Mouse (Mus musculus) central nervous system, embryonic 11.5 days (tissue): ENCODE data around the gene Cyp26c1. TPM values are rescaled to one million over a fixed set of nuclear protein-coding genes. Genes with fewer than 3 reads are reported as not detected.

ENCODE experiments used
- polyA plus RNA-seq: library from polyadenylated mRNA; depleted of rRNA; stranded (reverse); fragments of >200 nt; gene quantifications from 2 replicates; pipeline ENCODE4 v1.2.3, GENCODE M21; 2012; rRNA removed

The Cyp26c1 gene
- 0.02 and 1.2 TPM in 2 replicates for polyA plus RNA-seq

DNA sequence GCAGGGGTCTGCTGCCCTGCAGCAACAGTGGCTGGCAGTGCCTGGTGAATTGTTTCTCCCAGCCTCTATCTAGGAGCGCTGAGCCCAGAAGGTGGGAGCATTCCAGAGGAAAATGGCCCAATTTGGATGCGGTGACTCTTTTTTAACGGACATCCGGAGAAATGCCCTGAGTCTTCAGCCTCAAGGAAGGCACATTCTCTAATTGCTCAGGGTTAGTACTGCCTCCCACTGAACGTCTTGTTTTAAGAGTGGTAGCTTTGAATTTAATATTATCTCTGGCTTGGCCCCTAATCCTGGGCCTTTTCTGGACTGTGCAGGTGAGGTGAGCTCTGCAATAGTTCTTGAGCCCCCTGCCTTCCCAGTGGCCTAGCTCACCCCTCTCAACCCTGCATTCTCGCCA is at the start of gene Cyp26c1:
Gene Cyp26c1 (plus strand): TSS at position 301 of the 400 bp plus-strand sequence.

DNA sequence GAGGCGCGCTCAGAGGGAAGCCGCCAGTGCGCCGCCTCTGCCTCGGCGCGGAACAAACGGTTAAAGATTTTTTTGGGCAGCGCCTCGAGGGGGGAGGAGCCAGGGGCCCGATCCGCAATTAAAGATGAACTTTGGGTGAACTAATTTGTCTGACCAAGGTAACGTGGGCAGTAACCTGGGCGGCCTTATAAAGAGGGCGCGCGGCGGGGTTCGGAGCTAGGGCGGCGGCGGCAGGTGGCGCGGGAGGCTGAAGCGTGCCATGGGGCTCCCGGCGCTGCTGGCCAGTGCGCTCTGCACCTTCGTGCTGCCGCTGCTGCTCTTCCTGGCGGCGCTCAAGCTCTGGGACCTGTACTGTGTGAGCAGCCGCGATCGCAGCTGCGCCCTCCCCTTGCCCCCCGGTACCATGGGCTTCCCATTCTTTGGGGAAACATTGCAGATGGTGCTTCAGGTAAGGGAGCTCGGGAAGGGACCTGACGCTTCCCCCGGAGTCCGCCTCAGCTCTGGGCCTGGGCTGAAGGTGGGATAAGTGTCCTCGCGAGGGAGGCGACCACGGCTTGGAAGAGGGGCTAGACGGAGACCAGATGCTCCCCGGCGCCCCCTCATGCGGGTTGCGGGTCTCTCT is 12.4 kb downstream of the Cyp26c1 start, which contains the start of gene Cyp26a1:
Gene Cyp26a1 (plus strand): TSS at position 148 of the 622 bp plus-strand sequence.

Other genes starting within 250 kb of the Cyp26c1 start
- gene Exoc6, start 135.2 kb upstream of the Cyp26c1 start, polyA plus RNA-seq: 7.5 and 8.0 TPM in 2 replicates
- 1.3 and 6.1 TPM in 2 replicates for gene Cyp26a1, start 12.2 kb downstream of the Cyp26c1 start, polyA plus RNA-seq